Mouse (Mus musculus) 3134 (cell line): Measurements from ENCODE around the gene Slc22a8.

ENCODE experiments used
- DNase-seq: peaks from one replicate; pipeline ENCODE4 v3.0.0-alpha.2; 2011; ENCODE audit warnings: low spot score; ENCODE audit not compliant: insufficient read length; ENCODE audit errors: extremely low read depth

Slc22a8 gene

GRCm38 (mm10) chr19:8594518-8594917 lies 3.5 kb downstream of the Slc22a8 start:
- DNase-seq = no peak

- no peak for DNase-seq
Observed at GRCm38 (mm10) chr19:8597269-8597668, 6.2 kb downstream of the Slc22a8 start.

GRCm38 (mm10) chr19:8599229-8599628 lies 8.2 kb downstream of the Slc22a8 start:
- no peak for DNase-seq

GRCm38 (mm10) chr19:8601922-8602321 lies 10.9 kb downstream of the Slc22a8 start:
- no peak for DNase-seq

DNA sequence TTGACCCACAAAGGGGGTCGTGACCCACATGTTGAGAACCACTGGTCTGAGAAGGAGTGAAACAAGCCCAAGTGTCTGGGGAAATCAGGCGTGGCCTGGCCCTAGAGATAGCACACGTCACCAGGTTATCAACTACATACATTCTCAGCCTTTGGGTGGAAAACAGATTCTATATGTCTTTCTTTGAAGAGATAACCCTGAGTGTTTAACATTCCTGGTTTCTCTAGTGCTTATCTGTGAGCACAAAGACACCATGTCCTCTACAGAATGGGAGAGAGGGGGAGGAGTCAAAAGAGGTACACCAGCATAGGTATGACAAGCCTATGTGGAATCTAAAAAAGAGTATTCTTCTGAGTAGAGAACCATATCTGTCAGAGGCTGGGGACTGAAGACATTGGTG lies 11.9 kb downstream of the Slc22a8 start:
- DNase-seq = no peak

DNA sequence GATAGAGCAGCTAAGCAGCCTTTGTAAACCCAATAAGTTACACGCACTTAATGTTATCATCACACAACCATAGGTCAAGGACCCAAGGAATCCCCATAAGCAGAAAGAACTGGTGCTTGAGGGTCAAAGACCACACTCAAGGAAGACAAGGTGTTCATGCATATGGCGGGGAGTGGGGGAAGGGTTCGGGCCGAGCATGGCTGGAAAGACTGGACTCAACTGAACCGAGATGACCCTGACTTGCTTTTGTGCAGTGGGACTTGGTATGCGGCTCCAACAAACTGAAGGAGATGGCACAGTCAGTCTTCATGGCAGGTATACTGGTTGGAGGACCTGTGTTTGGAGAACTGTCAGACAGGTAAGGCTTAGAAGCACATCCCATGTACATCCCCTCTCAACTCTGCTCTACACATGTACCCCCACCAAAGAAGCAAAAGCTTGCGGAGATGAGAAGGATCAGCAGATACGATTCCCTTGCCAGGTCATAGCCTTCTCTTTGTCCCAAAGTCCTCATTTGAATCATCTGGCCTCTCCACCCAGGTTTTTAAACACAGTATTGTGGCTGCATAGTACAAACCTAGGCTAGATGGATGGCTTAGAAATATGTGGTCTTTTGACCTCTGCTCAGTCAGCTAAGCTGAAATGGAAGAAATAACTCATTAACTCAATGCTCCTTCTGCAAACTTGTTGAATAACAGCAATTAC lies 13.6 kb downstream of the Slc22a8 start:
- no peak for DNase-seq

DNA sequence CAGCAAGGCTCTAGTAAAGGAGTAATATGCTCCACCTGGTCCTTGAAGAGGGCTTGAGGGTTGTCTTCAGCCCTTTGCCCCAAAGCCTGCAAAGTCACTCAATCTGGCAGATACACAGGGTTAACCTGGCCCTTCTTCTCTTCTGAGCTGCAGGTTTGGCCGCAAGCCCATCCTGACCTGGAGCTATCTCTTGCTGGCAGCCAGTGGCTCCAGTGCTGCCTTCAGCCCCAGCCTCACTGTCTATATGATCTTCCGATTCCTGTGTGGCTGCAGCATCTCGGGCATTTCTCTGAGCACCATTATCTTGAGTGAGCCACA lies 14.1 kb downstream of the Slc22a8 start:
- DNase-seq = no peak

DNA sequence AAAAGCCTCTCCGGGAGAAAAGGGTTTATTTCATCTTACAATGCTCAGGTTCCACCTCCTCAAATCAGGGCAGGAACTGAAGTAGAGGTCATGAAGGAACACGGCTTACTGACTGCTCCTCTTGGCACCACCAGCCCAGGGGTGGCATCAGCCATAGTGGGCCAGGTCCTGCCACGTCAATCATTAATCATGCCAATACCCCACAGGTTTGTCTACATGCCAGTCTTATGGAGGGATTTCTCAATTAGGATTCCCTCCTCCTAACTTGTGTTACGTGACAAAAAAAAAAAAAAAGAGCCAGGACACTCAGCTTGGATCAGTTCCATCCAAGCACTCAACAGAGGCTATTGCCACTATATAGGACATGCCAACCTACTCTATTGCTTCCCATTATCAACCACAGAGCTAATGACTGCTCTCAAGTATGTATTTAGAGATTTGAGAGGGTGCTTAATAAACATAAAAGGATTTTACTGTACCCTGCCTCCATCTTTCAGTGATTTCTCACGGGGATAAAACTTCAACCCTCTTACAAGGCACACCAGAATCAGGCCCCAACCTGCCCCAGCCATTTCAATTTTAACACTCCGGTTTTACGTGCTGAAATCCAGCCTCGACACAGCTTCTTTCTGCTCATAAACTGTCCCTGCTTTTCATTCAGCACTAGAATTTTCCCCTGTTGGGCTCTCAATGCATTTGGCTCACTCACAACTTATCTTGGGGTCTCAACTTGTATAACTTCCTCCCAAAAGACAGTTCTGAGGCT lies 20.5 kb downstream of the Slc22a8 start:
- no peak for DNase-seq

DNA sequence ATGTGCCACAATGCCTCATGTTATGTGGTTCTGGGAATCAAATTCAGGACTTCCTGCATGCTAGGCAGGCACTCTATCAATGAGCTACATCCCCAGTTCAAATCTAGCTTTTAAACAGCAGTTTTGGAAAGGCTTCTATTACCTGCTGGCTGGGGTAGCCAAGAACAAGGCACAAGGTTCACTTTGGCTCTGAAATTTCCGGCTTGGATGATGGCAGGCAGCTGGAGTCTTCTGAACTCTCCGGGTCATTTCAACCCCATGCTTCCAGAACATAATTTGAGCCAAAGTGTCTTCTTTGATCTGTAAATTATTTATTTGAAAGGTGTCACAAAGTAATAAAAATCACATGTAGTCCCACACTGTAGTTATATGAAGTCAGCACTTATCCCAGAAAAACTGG lies 22.1 kb downstream of the Slc22a8 start:
- no peak for DNase-seq

DNA sequence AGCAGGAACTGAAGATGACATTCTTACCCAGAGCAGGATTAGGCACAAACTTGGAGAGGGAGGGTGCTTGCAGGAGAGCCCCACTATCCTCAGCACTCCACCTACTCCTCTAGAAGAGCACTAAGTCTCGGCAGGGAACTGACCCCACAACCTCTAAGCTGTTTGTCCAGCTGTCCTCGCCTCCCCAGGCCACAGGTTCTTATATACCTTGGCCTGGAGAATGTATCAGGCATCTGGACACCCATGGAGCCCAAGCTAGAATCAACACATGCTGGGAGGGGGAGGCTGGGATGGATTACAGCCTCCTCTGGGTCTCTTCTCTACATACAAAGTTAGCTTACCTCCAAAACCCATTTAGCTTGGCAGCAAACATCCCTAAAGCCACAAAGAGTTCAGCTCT lies 23.3 kb downstream of the Slc22a8 start:
- no peak for DNase-seq

DNA sequence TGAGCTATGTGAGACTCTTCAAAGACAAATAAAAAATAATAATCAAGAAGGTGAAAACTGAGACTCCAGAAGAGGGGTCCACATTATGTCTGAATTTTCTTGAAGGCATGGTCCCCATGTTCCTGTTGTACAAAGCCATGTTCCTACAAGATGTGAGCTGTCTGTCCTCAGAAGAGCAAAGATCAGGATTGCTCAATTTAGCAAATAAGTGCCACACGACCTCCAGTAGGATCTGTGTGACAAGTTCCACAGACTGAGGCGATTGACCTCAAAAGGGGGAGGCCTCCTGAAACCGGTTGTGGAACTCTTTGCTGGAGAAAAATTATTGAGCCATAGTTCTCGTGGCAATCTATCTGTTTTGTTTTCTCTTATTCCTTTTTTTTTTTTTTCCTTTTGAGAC lies 25.3 kb downstream of the Slc22a8 start:
- no peak for DNase-seq

DNA sequence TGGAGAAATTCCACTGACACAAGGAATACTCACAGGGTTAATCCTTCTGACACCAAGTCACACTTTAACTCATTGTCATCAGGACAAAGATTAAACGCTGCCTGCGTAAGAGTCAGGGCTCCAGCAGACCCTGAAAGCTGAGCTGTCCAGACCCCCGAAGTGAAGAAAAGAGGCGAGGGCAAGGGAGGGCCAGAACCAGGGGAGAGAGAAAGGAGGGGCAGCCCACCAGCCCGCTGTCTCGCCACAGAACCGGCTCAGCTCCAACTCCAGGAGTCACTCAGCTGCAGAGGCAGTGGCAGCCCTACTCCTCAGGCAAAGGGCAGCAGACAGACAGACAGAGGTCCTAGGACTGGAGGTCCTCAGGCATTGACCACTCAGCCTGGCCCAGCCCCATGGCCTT lies 26.9 kb downstream of the Slc22a8 start, which contains the start of gene Slc22a6:
Gene Slc22a6 (plus strand): TSS at position 136 of the 400 bp plus-strand sequence.
- no peak for DNase-seq

GRCm38 (mm10) chr19:8621098-8621497 lies 30.0 kb downstream of the Slc22a8 start:
- no peak for DNase-seq

DNA sequence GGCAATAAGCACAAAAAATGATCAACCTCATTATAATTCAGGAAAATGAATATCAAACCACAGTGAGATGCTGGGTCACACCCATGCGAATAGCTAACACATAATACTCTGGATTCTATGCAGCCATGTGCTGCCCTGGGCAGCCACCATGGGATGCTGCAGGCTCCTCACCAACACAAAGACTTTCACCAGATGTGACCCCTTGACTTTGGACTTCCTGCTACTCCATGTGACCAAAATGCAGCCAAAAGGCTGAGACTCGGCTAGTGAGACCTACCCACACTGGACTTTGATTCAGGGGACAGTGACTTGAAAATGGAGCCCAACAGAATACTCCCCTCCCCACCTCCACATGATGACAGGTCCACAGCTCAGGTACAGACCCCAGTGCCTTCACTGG lies 39.2 kb downstream of the Slc22a8 start:
- no peak for DNase-seq

DNA sequence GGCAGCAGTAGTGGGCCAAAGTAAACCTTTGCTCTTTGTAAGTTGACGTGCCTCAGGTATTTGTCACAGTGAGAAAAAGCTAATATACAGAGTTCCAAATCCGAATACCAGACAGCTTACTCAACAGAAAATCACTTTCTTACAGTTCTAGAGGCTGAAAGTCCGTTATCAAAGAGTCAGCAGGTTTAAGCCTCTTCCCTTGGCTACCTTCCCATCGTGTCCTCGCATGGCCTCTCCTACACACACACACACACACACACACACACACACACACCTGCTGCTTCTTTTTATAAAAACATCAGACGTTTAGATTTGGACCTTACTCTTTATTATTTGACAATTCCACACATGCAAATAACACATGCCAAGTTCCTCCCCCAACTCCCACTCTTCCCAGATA lies 39.8 kb downstream of the Slc22a8 start:
- DNase-seq = no peak

DNA sequence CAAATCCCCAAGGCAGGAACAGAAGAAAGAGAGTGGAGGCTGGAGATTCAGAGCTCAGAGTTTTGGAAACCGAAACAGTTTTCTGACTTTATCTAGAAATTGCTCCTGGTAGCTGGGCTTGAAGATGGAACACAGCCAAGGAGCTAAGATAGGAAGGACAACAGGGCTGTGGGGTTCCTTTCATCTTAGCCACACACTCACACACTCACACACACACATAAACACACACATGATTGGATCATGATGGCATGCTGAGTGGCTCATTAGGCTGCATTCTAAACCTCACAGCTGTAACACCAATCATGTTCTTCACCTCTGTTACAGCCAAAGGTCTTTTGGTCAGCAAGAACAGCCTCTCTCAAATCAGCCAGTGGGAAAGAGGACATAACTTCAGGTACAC lies 41.0 kb downstream of the Slc22a8 start:
- no peak for DNase-seq

GRCm38 (mm10) chr19:8642086-8642485 lies 51.0 kb downstream of the Slc22a8 start:
- DNase-seq = no peak

DNA sequence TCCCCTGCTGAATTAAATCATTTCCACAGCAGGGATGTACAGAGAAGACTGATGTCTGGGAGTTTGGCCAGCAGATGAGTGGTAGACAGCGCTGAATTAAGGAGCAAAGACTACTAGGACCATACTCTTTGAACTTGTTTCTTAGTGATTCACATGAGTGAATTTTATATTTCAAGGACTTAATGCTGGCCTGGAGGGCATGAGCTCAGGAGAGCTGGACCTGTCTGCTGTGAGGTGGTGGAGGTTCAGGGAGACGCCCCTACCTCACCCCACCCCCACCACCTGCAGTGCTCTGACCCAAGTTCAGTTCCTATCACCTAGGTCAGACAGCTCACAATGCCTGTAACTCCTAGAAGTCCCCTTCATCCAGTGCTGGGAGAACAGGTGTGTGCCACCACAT lies 55.3 kb downstream of the Slc22a8 start:
- no peak for DNase-seq

GRCm38 (mm10) chr19:8655833-8656232 lies 64.8 kb downstream of the Slc22a8 start:
- no peak for DNase-seq

DNA sequence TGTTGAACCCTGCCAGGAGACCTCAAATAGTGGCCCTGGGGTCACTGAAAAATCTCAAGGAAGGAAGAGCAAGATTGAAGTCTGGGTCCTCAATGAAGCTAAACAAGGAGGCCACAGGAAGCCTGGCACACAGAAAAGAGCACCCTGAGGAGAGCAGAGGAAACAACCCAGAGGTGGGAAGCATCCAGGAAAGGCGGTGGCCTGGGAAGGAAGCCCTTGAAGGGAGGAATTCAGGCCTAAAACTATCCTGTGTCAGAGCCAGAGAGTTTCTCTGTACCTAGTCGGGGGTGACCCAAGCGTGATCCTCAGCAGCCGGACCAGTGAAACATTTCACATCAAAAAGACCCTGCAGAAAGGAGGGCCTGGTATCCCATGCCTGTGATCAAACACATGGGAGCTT lies 65.3 kb downstream of the Slc22a8 start:
- DNase-seq = no peak
